Mouse (Mus musculus) embryonic facial prominence, embryonic 15.5 days (tissue): Measurements from ENCODE around the gene Tmem145. TPM values are rescaled to one million over a fixed set of nuclear protein-coding genes. Genes with fewer than 3 reads are reported as not detected.
A peak's percentile ranks its signal among the peaks of the same experiment; 100 is the strongest.

Experiments
- ATAC-seq: fragments of 200-750 bp; cut with Nextera tagmentation; 2 replicates; pipeline ENCODE4 v1.8.0; 2017; ENCODE audit warnings: low read depth, moderate TSS enrichment; ENCODE audit not compliant: insufficient number of reproducible peaks, low FRiP score, low TSS enrichment
- H3K27ac ChIP-seq: fragments of 300-500 bp; sonication (generic); replicated peaks from 2 replicates; pipeline ENCODE4 v1.5.1; 2015; ENCODE audit warnings: mild to moderate bottlenecking, inconsistent platforms
- H3K27me3 ChIP-seq: fragments of 300-500 bp; sonication (generic); 2 replicates; pipeline ENCODE4 v1.6.1; 2015; ENCODE audit warnings: inconsistent platforms
- H3K36me3 ChIP-seq: fragments of 300-500 bp; sonication (generic); 2 replicates; pipeline ENCODE4 v1.6.1; 2015; ENCODE audit warnings: mild to moderate bottlenecking, inconsistent platforms
- H3K4me1 ChIP-seq: fragments of 300-500 bp; sonication (generic); 2 replicates; pipeline ENCODE4 v1.6.1; 2015; ENCODE audit warnings: inconsistent platforms
- H3K4me2 ChIP-seq: fragments of 300-500 bp; sonication (generic); replicated peaks from 2 replicates; pipeline ENCODE4 v1.6.1; 2015; ENCODE audit warnings: mild to moderate bottlenecking, inconsistent platforms
- H3K4me3 ChIP-seq: fragments of 300-500 bp; sonication (generic); replicated peaks from 2 replicates; pipeline ENCODE4 v1.5.1; 2015; ENCODE audit warnings: mild to moderate bottlenecking, inconsistent platforms
- H3K9ac ChIP-seq: fragments of 300-500 bp; sonication (generic); 2 replicates; pipeline ENCODE4 v1.6.1; 2015; ENCODE audit warnings: inconsistent platforms
- H3K9me3 ChIP-seq: fragments of 300-500 bp; sonication (generic); replicated peaks from 2 replicates; pipeline ENCODE4 v1.6.1; 2016; ENCODE audit warnings: inconsistent platforms
- WGBS: fragments of 180-500 bp; shearing (Covaris S2); methylation state at CpG from one replicate; pipeline ENCODE4 v1.1.7; 2015; 5-methylcytosine and 5-hydroxymethylcytosine counted together
- polyA plus RNA-seq: library from polyadenylated mRNA; unstranded; fragments of >200 nt; fragmentation: Nextera tagmentation; extraction: Ambion mirVana; gene quantifications from 2 replicates; pipeline ENCODE4 v1.2.1, GENCODE M21; 2015

The Tmem145 gene
- polyA plus RNA-seq, 1 experiment from 2014 or later = 1.8 TPM

GRCm38 (mm10) chr7:25294960-25295722, 10.8 kb upstream of the Tmem145 start:
- 83% methylated on average over 12 of the region's 12 CpGs for WGBS
- Histone ChIP-seq H3K36me3 (peaks cover 59% of the 10 kb centered on the region), H3K9me3 (no peaks in the 10 kb centered on the region), H3K4me2 (no peak overlapping the region), H3K27me3 (no peaks in the 10 kb centered on the region), H3K9ac (no peak overlapping the region), H3K27ac (no peak overlapping the region), H3K4me3 (no peak overlapping the region), H3K4me1 (peaks cover 30% of the 10 kb centered on the region)
- no peak for ATAC-seq

- Histone ChIP-seq H3K27ac (peak overlapping the region; percentile 98), H3K27me3 (no peaks in the 10 kb centered on the region), H3K4me1 (peaks cover 15% of the 10 kb centered on the region), H3K36me3 (peaks cover 41% of the 10 kb centered on the region), H3K9ac (peak overlapping the region; percentile 65), H3K4me2 (peak overlapping the region; percentile 85), H3K9me3 (no peaks in the 10 kb centered on the region), H3K4me3 (peak overlapping the region; percentile 83)
- peak; percentile 20; the same call in 1 of the 2 replicates for ATAC-seq
- WGBS = under 1% methylated on average over 21 of the region's 21 CpGs
Observed at GRCm38 (mm10) chr7:25296945-25297453, 8.9 kb upstream of the Tmem145 start.

- Histone ChIP-seq H3K9ac (peak within 1 kb of the TSS; percentile 65), H3K9me3 (no peaks in the 10 kb centered on the region), H3K27ac (peak within 1 kb of the TSS; percentile 98), H3K4me2 (peak within 1 kb of the TSS; percentile 85), H3K4me3 (peak within 1 kb of the TSS; percentile 83), H3K36me3 (peaks cover 34% of the 10 kb centered on the region), H3K27me3 (peaks cover under 1% of the 10 kb centered on the region; the same call in 1 of the 2 replicates), H3K4me1 (peaks cover 15% of the 10 kb centered on the region)
- peak; percentile 89 for ATAC-seq
- under 1% methylated on average over 52 of the region's 52 CpGs for WGBS
Observed at GRCm38 (mm10) chr7:25297454-25298325, 8.2 kb upstream of the Tmem145 start, which contains the start of gene Pafah1b3. Pafah1b3 (minus strand) TSS chr7:25297986.

- Histone ChIP-seq H3K27me3 (peaks cover 5% of the 10 kb centered on the region; the same call in 1 of the 2 replicates), H3K4me3 (no peak within 1 kb of the TSS), H3K9me3 (no peaks in the 10 kb centered on the region), H3K4me1 (peaks cover 22% of the 10 kb centered on the region), H3K4me2 (no peak within 1 kb of the TSS), H3K36me3 (0 out of 2 replicates have a peak, but pooled peaks cover 1% of the 10 kb centered on the region), H3K9ac (no peak within 1 kb of the TSS), H3K27ac (no peak within 1 kb of the TSS)
- WGBS = 43% methylated on average over 19 of the region's 19 CpGs
- no peak for ATAC-seq
Observed at GRCm38 (mm10) chr7:25301063-25301462, 4.8 kb upstream of the Tmem145 start, which contains the start of gene Prr19. Prr19 (plus strand) TSS chr7:25301411.

- Histone ChIP-seq H3K4me1 (peaks cover 15% of the 10 kb centered on the region), H3K27me3 (peaks cover 22% of the 10 kb centered on the region), H3K27ac (no peak overlapping the region), H3K4me3 (no peak overlapping the region), H3K9ac (no peak overlapping the region), H3K9me3 (no peaks in the 10 kb centered on the region), H3K36me3 (no peaks in the 10 kb centered on the region), H3K4me2 (no peak overlapping the region)
- 70% methylated on average over 9 of the region's 9 CpGs for WGBS
- ATAC-seq = no peak
Observed at GRCm38 (mm10) chr7:25303003-25303684, 2.8 kb upstream of the Tmem145 start.

GRCm38 (mm10) chr7:25303685-25304006, 2.3 kb upstream of the Tmem145 start:
- Histone ChIP-seq H3K9me3 (no peaks in the 10 kb centered on the region), H3K4me2 (no peak overlapping the region), H3K9ac (no peak overlapping the region), H3K36me3 (no peaks in the 10 kb centered on the region), H3K4me3 (no peak overlapping the region), H3K27me3 (peaks cover 26% of the 10 kb centered on the region), H3K27ac (no peak overlapping the region), H3K4me1 (peaks cover 10% of the 10 kb centered on the region)
- ATAC-seq = no peak
- 88% methylated on average over 3 of the region's 3 CpGs for WGBS

- peak overlapping the region; percentile 93 for H3K4me2 ChIP-seq
- peaks cover 33% of the 10 kb centered on the region for H3K27me3 ChIP-seq
- ATAC-seq = no peak
- H3K9ac ChIP-seq = no peak overlapping the region
- peaks cover 10% of the 10 kb centered on the region for H3K4me1 ChIP-seq
- no peak overlapping the region for H3K27ac ChIP-seq
- H3K4me3 ChIP-seq = peak overlapping the region; percentile 52
- no peaks in the 10 kb centered on the region for H3K36me3 ChIP-seq
- WGBS = 0% methylated on average over 2 of the region's 2 CpGs
- no peaks in the 10 kb centered on the region for H3K9me3 ChIP-seq
Observed at GRCm38 (mm10) chr7:25305481-25305880, 425 bp upstream of the Tmem145 start.

- no peaks in the 10 kb centered on the region for H3K36me3 ChIP-seq
- H3K27ac ChIP-seq = no peak overlapping the region
- no peak for ATAC-seq
- H3K9me3 ChIP-seq = no peaks in the 10 kb centered on the region
- H3K27me3 ChIP-seq = peaks cover 41% of the 10 kb centered on the region
- no peak overlapping the region for H3K4me2 ChIP-seq
- H3K9ac ChIP-seq = no peak overlapping the region
- 44% methylated on average over 2 of the region's 2 CpGs for WGBS
- no peak overlapping the region for H3K4me3 ChIP-seq
- H3K4me1 ChIP-seq = peaks cover 10% of the 10 kb centered on the region
Observed at GRCm38 (mm10) chr7:25306614-25306996, 699 bp downstream of the Tmem145 start.

- Histone ChIP-seq H3K9me3 (no peaks in the 10 kb centered on the region), H3K4me3 (no peak overlapping the region), H3K4me2 (no peak overlapping the region), H3K27me3 (peaks cover 61% of the 10 kb centered on the region), H3K9ac (no peak overlapping the region), H3K36me3 (no peaks in the 10 kb centered on the region), H3K27ac (no peak overlapping the region), H3K4me1 (peaks cover 10% of the 10 kb centered on the region)
- ATAC-seq = no peak
- 53% methylated on average over 17 of the region's 17 CpGs for WGBS
Observed at GRCm38 (mm10) chr7:25308702-25309318, 2.9 kb downstream of the Tmem145 start.

GRCm38 (mm10) chr7:25309425-25309824, 3.5 kb downstream of the Tmem145 start:
- ATAC-seq = no peak
- Histone ChIP-seq H3K36me3 (no peaks in the 10 kb centered on the region), H3K27ac (no peak overlapping the region), H3K4me2 (no peak overlapping the region), H3K4me3 (no peak overlapping the region), H3K4me1 (peaks cover 11% of the 10 kb centered on the region), H3K9ac (no peak overlapping the region), H3K9me3 (no peaks in the 10 kb centered on the region), H3K27me3 (peaks cover 67% of the 10 kb centered on the region)
- 83% methylated on average over 9 of the region's 9 CpGs for WGBS
